Mouse (Mus musculus): Measurements from ENCODE around the gene Cdh26. TPM values are rescaled to one million over a fixed set of nuclear protein-coding genes. Genes with fewer than 3 reads are reported as not detected.

Gene Cdh26
- total RNA-seq, 2 experiments from 2014 or later = 0.30 TPM; not detected in 1

GRCm38 (mm10) chr2:178508279-178508678, 77.9 kb downstream of the Cdh26 start:
- no peak for DNase-seq

DNA sequence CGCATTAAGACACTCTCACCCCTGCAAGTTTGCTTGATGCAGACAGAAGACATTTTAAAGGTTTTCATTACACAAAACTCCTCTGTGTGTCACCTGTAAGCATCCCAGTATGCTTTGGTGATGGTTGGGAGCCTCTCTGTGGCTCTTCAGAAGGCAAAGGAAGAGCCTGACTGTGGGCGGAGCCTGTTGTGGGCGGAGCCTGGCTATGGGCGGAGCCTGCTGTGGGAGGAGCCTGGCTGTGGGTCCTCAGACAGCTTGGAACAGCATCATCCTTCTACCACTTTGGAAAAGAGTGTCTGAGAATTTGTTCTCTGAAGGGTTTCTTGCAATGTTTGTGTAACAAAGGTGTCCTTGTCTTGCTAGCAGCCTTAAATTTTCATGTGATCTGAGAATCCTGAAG, 82.7 kb downstream of the Cdh26 start:
- DNase-seq = no peak

DNA sequence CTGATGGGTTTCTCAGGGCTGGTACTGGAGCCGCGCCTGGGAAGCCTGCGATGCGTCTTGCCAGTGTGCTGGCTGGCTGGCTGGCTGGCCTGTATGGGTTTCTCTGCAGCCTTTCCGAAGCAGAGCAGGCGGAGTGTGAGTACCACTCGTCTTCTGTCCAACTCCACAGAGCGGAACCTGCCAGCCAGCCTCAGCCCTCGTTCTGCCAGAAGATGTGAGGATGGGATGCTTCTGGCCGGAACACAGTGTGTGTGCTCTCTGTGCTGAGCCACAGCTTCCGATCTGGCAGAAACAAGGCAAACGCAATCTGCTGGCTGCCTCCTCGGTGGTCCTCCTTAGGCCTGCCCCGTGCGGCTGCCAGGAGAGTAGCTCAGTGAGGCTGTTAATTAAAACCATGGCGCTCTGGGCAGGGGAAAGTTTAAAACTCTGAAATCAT, 83.3 kb downstream of the Cdh26 start:
- DNase-seq = no peak

GRCm38 (mm10) chr2:178516421-178516820, 86.1 kb downstream of the Cdh26 start:
- DNase-seq = no peak

DNA sequence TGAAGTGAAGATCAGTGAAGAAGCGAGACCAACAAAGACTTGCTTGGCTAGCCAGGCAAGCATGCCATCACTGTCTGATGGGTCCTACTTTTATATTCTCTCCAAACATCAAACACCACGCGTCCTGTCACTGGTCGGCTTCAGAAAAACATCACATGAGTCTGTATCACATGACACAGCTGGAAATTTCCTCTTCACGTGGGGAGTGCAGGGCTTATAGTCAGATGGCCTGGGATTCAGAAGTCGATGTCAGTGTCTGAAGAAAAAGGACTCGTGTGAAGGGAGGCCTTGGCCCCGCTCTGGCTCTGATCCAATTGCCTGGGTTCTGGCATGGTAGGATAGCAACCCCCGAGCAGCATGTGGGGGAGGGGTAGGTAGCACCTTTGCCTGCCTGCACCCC, 86.6 kb downstream of the Cdh26 start:
- no peak for DNase-seq

GRCm38 (mm10) chr2:178519321-178519720, 89.0 kb downstream of the Cdh26 start:
- no peak for DNase-seq

- no peak for DNase-seq
Observed at GRCm38 (mm10) chr2:178520216-178520615, 89.9 kb downstream of the Cdh26 start.

- DNase-seq = no peak
Observed at GRCm38 (mm10) chr2:178522331-178522730, 92.0 kb downstream of the Cdh26 start.

GRCm38 (mm10) chr2:178522786-178523185, 92.5 kb downstream of the Cdh26 start:
- DNase-seq = no peak

- no peak for DNase-seq
Observed at GRCm38 (mm10) chr2:178526776-178527175, 96.4 kb downstream of the Cdh26 start.

GRCm38 (mm10) chr2:178531226-178531625, 100.9 kb downstream of the Cdh26 start:
- no peak for DNase-seq

- no peak for DNase-seq
Observed at GRCm38 (mm10) chr2:178536574-178536973, 106.2 kb downstream of the Cdh26 start.

Other genes with a start within 250 kb of the Cdh26 start
- gene Sycp2, start 22.8 kb upstream of the Cdh26 start, total RNA-seq (2021) = under 1 TPM; 0.07 to 0.30 TPM
- 1 to 10 TPM; 3.1 to 4.2 TPM for gene Ppp1r3d, start 16.1 kb upstream of the Cdh26 start, total RNA-seq (2021)
- gene Fam217b, start 16.0 kb upstream of the Cdh26 start, total RNA-seq (2021) = 1 to 10 TPM; 4.8 to 4.9 TPM